Mouse (Mus musculus) liver, embryonic 13.5 days (tissue): ENCODE measurements at regions not wholly inside any gene's neighbourhood (a gene's known extent, or its start where the extent isn't known, plus 50 kb on each side); places are given as distances from the start of the nearest gene placed in this dataset.
"Not testable (repeated sequence)": the region's sequence is repeated elsewhere in the genome, so short reads cannot be mapped to it uniquely, and the experiment has no call there.

ENCODE experiments used
- ATAC-seq: fragments of 200-750 bp; cut with Nextera tagmentation; 2 replicates; pipeline ENCODE4 v1.8.0; 2017; ENCODE audit warnings: low read depth, mild to moderate bottlenecking, moderate number of reproducible peaks, moderate library complexity
- DNase-seq: peaks from one replicate; pipeline ENCODE4 v3.0.0; 2022
- H3K27ac ChIP-seq: fragments of 300-500 bp; sonication (generic); 2 replicates; pipeline ENCODE4 v1.5.1; 2015; ENCODE audit warnings: moderate library complexity, mild to moderate bottlenecking, inconsistent platforms
- H3K27me3 ChIP-seq: fragments of 300-500 bp; sonication (generic); 2 replicates; pipeline ENCODE4 v1.6.1; 2015; ENCODE audit warnings: mild to moderate bottlenecking, inconsistent platforms
- H3K36me3 ChIP-seq: fragments of 300-500 bp; sonication (generic); 2 replicates; pipeline ENCODE4 v1.6.1; 2015; ENCODE audit warnings: mild to moderate bottlenecking, inconsistent platforms
- H3K4me1 ChIP-seq: fragments of 300-500 bp; sonication (generic); replicated peaks from 2 replicates; pipeline ENCODE4 v1.6.1; 2015; ENCODE audit warnings: inconsistent platforms
- H3K4me2 ChIP-seq: fragments of 300-500 bp; sonication (generic); 2 replicates; pipeline ENCODE4 v1.6.1; 2015; ENCODE audit warnings: inconsistent platforms, mild to moderate bottlenecking, moderate library complexity
- H3K4me3 ChIP-seq: fragments of 300-500 bp; sonication (generic); replicated peaks from 2 replicates; pipeline ENCODE4 v1.5.1; 2015; ENCODE audit warnings: mild to moderate bottlenecking, inconsistent platforms
- H3K9ac ChIP-seq: fragments of 300-500 bp; sonication (generic); 2 replicates; pipeline ENCODE4 v1.6.1; 2015; ENCODE audit warnings: mild to moderate bottlenecking, inconsistent platforms
- H3K9me3 ChIP-seq: fragments of 300-500 bp; sonication (generic); replicated peaks from 2 replicates; pipeline ENCODE4 v1.6.1; 2016; ENCODE audit warnings: inconsistent platforms
- WGBS: fragments of 180-500 bp; shearing (Covaris S2); methylation state at CpG from one replicate; pipeline ENCODE4 v1.1.7; 2015; ENCODE audit not compliant: insufficient replicate concordance; 5-methylcytosine and 5-hydroxymethylcytosine counted together

DNA sequence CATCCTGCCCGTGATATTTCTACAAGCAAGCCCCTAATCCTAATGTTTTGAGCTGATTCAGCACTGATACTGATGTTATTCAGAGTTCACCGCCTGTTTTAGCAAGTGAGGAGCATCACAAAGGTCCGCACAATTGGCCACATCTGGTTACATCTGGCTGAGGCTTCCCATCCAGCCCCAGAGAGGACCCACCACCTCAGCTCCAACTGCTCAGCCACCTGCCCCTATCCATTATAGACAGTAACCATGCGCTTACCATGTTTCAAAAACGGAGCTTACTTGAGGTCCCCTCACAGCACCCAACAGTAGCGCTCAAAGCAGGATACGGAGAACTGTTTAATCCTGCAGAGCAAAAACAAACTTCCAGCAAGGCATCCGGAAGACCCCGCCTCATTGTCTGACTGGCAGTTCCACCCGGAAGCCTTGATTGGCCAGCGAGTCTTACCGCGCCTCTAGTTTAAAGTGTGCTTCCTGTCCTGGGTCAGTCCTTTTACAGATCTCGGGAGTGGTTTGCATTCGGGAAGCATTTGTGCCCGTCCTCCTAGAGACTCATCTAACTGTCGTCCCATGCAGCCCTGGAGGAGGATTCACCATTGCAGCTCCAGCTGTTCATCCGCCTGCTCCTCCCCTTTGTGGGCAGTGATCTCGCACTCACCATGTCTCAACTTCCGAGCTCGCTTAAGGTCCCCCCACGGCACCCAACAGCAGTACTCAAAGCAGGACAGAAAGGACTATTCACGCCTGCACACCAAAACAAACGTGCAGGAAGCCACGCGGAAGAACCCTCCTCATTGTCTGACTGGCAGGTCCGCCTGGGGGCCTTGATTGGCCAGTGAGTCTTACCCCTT lies 69.9 kb upstream of the Zfp825 start:
- Histone ChIP-seq H3K4me3 (peak overlapping the region; percentile 66), H3K4me2 (peak overlapping the region; percentile 69), H3K27ac (peak overlapping the region; percentile 81), H3K9ac (peak overlapping the region; percentile 71)
- not testable (repeated sequence) for H3K36me3 ChIP-seq, H3K9me3 ChIP-seq, H3K4me1 ChIP-seq, H3K27me3 ChIP-seq
- peak; percentile 96 for ATAC-seq
- peak; percentile 64 for DNase-seq
- WGBS = 1% methylated on average over 27 of the region's 27 CpGs

DNA sequence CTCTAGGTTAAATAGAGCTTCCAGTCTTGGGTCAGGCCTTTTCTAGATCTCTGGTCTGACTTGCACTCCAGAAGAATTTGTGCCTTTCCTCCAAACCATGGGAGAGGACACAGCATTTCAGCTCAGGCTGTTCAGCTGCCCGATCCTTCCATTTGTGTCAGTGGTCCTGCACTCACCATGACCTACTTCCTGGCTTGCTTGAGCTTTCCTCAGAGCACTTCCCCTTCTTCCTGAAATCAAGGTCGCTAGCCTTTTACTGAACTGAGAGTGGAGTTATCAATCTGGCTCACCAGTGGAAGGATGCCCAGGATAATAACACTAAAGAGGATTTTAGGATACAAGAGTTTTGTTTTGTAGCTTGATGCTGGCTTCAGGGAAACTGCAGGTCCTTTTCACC lies 70.5 kb upstream of the Zfp825 start:
- H3K4me2 ChIP-seq = peak overlapping the region; percentile 69
- not testable (repeated sequence) for H3K4me1 ChIP-seq, H3K36me3 ChIP-seq, DNase-seq, ATAC-seq, H3K9me3 ChIP-seq, H3K27me3 ChIP-seq
- whole genome bisulfite sequencing = 10% methylated on average over 2 of the region's 2 CpGs
- H3K4me3 ChIP-seq = peak overlapping the region; percentile 66
- H3K9ac ChIP-seq = peak overlapping the region; percentile 71
- peak overlapping the region; percentile 81 for H3K27ac ChIP-seq

DNA sequence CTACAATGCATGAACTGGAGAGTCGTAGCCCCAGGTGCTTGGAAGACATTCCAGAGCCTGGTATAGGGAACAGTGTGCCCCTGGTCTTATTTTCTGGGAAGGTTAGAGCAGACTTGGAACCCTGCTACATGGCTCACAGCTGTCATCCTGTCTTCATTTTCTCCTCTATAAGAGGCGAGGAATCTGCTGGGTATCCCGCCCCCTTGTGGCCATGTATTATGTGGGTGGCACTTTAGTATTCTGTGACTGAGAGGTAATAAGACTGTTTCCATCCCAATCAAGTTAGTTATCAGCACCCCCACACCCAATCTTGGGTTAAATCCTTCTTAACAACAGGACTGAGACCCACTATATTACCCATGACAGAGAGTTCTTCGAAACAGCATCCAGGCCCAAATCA lies 69.4 kb upstream of the Erap1 start:
- WGBS = 50% methylated on average over 4 of the region's 4 CpGs
- H3K9ac ChIP-seq, H3K4me1 ChIP-seq, H3K27me3 ChIP-seq, DNase-seq, H3K27ac ChIP-seq, H3K36me3 ChIP-seq, H3K4me3 ChIP-seq, ATAC-seq, H3K4me2 ChIP-seq, H3K9me3 ChIP-seq: not testable (repeated sequence)
